Mouse (Mus musculus) intestine, postnatal 0 days (tissue): ENCODE data around the gene Kif2c. TPM values are rescaled to one million over a fixed set of nuclear protein-coding genes. Genes with fewer than 3 reads are reported as not detected.

Source experiments
- ATAC-seq: fragments of 200-750 bp; cut with Nextera tagmentation; 2 replicates; pipeline ENCODE4 v1.8.0; 2017; ENCODE audit warnings: mild to moderate bottlenecking, moderate TSS enrichment, moderate library complexity
- H3K27ac ChIP-seq: fragments of 300-500 bp; sonication (generic); 2 replicates; pipeline ENCODE4 v1.5.1; 2014; ENCODE audit warnings: mild to moderate bottlenecking, low read depth, low read length, moderate library complexity
- H3K27me3 ChIP-seq: fragments of 300-500 bp; sonication (generic); replicated peaks from 2 replicates; pipeline ENCODE4 v1.6.1; 2014; ENCODE audit warnings: low read length, mixed read lengths; ENCODE audit not compliant: control insufficient read depth, insufficient read depth
- H3K36me3 ChIP-seq: fragments of 300-500 bp; sonication (generic); 2 replicates; pipeline ENCODE4 v1.6.1; 2014; ENCODE audit warnings: mild to moderate bottlenecking, moderate library complexity; ENCODE audit not compliant: control insufficient read depth, insufficient read depth
- H3K4me1 ChIP-seq: fragments of 300-500 bp; sonication (generic); replicated peaks from 2 replicates; pipeline ENCODE4 v1.6.1; 2014; ENCODE audit warnings: antibody characterized with exemption, low read length, mixed read lengths; ENCODE audit not compliant: control insufficient read depth, insufficient read depth
- H3K4me2 ChIP-seq: fragments of 300-500 bp; sonication (generic); replicated peaks from 2 replicates; pipeline ENCODE4 v1.6.1; 2014; ENCODE audit warnings: low read depth, mild to moderate bottlenecking, moderate library complexity
- H3K4me3 ChIP-seq: fragments of 300-500 bp; sonication (generic); 2 replicates; pipeline ENCODE4 v1.5.1; 2014; ENCODE audit warnings: low read depth, low read length
- H3K9ac ChIP-seq: fragments of 300-500 bp; sonication (generic); 2 replicates; pipeline ENCODE4 v1.6.1; 2014; ENCODE audit warnings: mild to moderate bottlenecking, low read depth, low read length
- H3K9me3 ChIP-seq: fragments of 300-500 bp; sonication (generic); 2 replicates; pipeline ENCODE4 v1.6.1; 2016; ENCODE audit warnings: mixed run types; ENCODE audit not compliant: control insufficient read depth
- CTCF ChIP-seq: sonication (generic); IDR thresholded peaks from 2 replicates; pipeline ENCODE4 v1.5.1; 2016; ENCODE audit warnings: low read depth, mild to moderate bottlenecking, control low read depth, antibody characterized with exemption, moderate library complexity
- WGBS: fragments of 180-500 bp; shearing (Covaris S2); extraction: QIAGEN DNeasy Blood & Tissue Kit; methylation state at CpG from one replicate; pipeline ENCODE4 v1.1.7; 2014; 5-methylcytosine and 5-hydroxymethylcytosine counted together
- polyA plus RNA-seq: library from polyadenylated mRNA; unstranded; fragments of >200 nt; fragmentation: Nextera tagmentation; extraction: Ambion mirVana; gene quantifications from 2 replicates; pipeline ENCODE4 v1.2.1, GENCODE M21; 2015

Gene Kif2c
- polyA plus RNA-seq, 1 experiment from 2014 or later: 7.9 TPM

- Histone ChIP-seq H3K9ac (no peak overlapping the region), H3K9me3 (no peaks in the 10 kb centered on the region), H3K27ac (no peak overlapping the region), H3K4me3 (no peak overlapping the region), H3K27me3 (no peaks in the 10 kb centered on the region), H3K36me3 (peaks cover 35% of the 10 kb centered on the region), H3K4me1 (0 out of 2 replicates have a peak, but pooled peaks cover 4% of the 10 kb centered on the region), H3K4me2 (no peak overlapping the region)
- no peak for TF ChIP-seq CTCF
- WGBS: 85% methylated on average over 6 of the region's 6 CpGs
- no peak for ATAC-seq
Measured at GRCm38 (mm10) chr4:117150212-117150733, 32.2 kb downstream of the Kif2c start.

- WGBS: 69% methylated on average over 6 of the region's 6 CpGs
- peak; percentile 35 for TF ChIP-seq CTCF
- H3K36me3 ChIP-seq: peaks cover 35% of the 10 kb centered on the region
- ATAC-seq: no peak
- H3K9me3 ChIP-seq: no peaks in the 10 kb centered on the region
- no peaks in the 10 kb centered on the region for H3K27me3 ChIP-seq
- no peak overlapping the region for H3K9ac ChIP-seq
- no peak overlapping the region for H3K4me2 ChIP-seq
- no peak overlapping the region for H3K4me3 ChIP-seq
- no peak overlapping the region for H3K27ac ChIP-seq
- H3K4me1 ChIP-seq: 0 out of 2 replicates have a peak, but pooled peaks cover 4% of the 10 kb centered on the region
Measured at GRCm38 (mm10) chr4:117149291-117150211, 32.9 kb downstream of the Kif2c start.

- Histone ChIP-seq H3K27ac (no peak overlapping the region), H3K4me1 (0 out of 2 replicates have a peak, but pooled peaks cover 4% of the 10 kb centered on the region), H3K4me3 (no peak overlapping the region), H3K27me3 (no peaks in the 10 kb centered on the region), H3K36me3 (peaks cover 35% of the 10 kb centered on the region), H3K9ac (no peak overlapping the region), H3K4me2 (no peak overlapping the region), H3K9me3 (no peaks in the 10 kb centered on the region)
- WGBS: 67% methylated on average over 24 of the region's 24 CpGs
- no peak for TF ChIP-seq CTCF
- ATAC-seq: no peak
Measured at GRCm38 (mm10) chr4:117148815-117149214, 33.6 kb downstream of the Kif2c start.

GRCm38 (mm10) chr4:117148047-117148713 lies 34.3 kb downstream of the Kif2c start:
- Histone ChIP-seq H3K27me3 (no peaks in the 10 kb centered on the region), H3K4me2 (no peak overlapping the region), H3K36me3 (peaks cover 30% of the 10 kb centered on the region), H3K27ac (no peak overlapping the region), H3K9me3 (no peaks in the 10 kb centered on the region), H3K9ac (no peak overlapping the region), H3K4me1 (0 out of 2 replicates have a peak, but pooled peaks cover 3% of the 10 kb centered on the region), H3K4me3 (no peak overlapping the region)
- no peak for TF ChIP-seq CTCF
- ATAC-seq: no peak
- 70% methylated on average over 18 of the region's 18 CpGs for WGBS

- Histone ChIP-seq H3K4me2 (no peak overlapping the region), H3K4me1 (no peaks in the 10 kb centered on the region), H3K27me3 (no peaks in the 10 kb centered on the region), H3K9ac (no peak overlapping the region), H3K27ac (no peak overlapping the region), H3K9me3 (no peaks in the 10 kb centered on the region), H3K36me3 (peaks cover 13% of the 10 kb centered on the region), H3K4me3 (no peak overlapping the region)
- peak; percentile 98 for TF ChIP-seq CTCF
- ATAC-seq: peak; percentile 56; the same call in 1 of the 2 replicates
- WGBS: 38% methylated on average over 15 of the region's 15 CpGs
Measured at GRCm38 (mm10) chr4:117146176-117146575, 36.3 kb downstream of the Kif2c start.

- Histone ChIP-seq H3K36me3 (peaks cover 5% of the 10 kb centered on the region), H3K4me2 (no peak overlapping the region), H3K27me3 (no peaks in the 10 kb centered on the region), H3K27ac (no peak overlapping the region), H3K4me1 (no peaks in the 10 kb centered on the region), H3K9ac (no peak overlapping the region), H3K9me3 (no peaks in the 10 kb centered on the region), H3K4me3 (no peak overlapping the region)
- no peak for TF ChIP-seq CTCF
- 91% methylated on average over 13 of the region's 13 CpGs for WGBS
- no peak for ATAC-seq
Measured at GRCm38 (mm10) chr4:117145248-117145647, 37.2 kb downstream of the Kif2c start.
